Mouse (Mus musculus) intestine, postnatal 0 days (tissue): ENCODE results near the gene Atp5h. TPM values are rescaled to one million over a fixed set of nuclear protein-coding genes. Genes with fewer than 3 reads are reported as not detected.

ENCODE experiments used
- ATAC-seq: fragments of 200-750 bp; cut with Nextera tagmentation; 2 replicates; pipeline ENCODE4 v1.8.0; 2017; ENCODE audit warnings: mild to moderate bottlenecking, moderate TSS enrichment, moderate library complexity
- H3K27ac ChIP-seq: fragments of 300-500 bp; sonication (generic); 2 replicates; pipeline ENCODE4 v1.5.1; 2014; ENCODE audit warnings: mild to moderate bottlenecking, low read depth, low read length, moderate library complexity
- H3K27me3 ChIP-seq: fragments of 300-500 bp; sonication (generic); replicated peaks from 2 replicates; pipeline ENCODE4 v1.6.1; 2014; ENCODE audit warnings: low read length, mixed read lengths; ENCODE audit not compliant: control insufficient read depth, insufficient read depth
- H3K36me3 ChIP-seq: fragments of 300-500 bp; sonication (generic); 2 replicates; pipeline ENCODE4 v1.6.1; 2014; ENCODE audit warnings: mild to moderate bottlenecking, moderate library complexity; ENCODE audit not compliant: control insufficient read depth, insufficient read depth
- H3K4me1 ChIP-seq: fragments of 300-500 bp; sonication (generic); replicated peaks from 2 replicates; pipeline ENCODE4 v1.6.1; 2014; ENCODE audit warnings: antibody characterized with exemption, low read length, mixed read lengths; ENCODE audit not compliant: control insufficient read depth, insufficient read depth
- H3K4me2 ChIP-seq: fragments of 300-500 bp; sonication (generic); replicated peaks from 2 replicates; pipeline ENCODE4 v1.6.1; 2014; ENCODE audit warnings: low read depth, mild to moderate bottlenecking, moderate library complexity
- H3K4me3 ChIP-seq: fragments of 300-500 bp; sonication (generic); 2 replicates; pipeline ENCODE4 v1.5.1; 2014; ENCODE audit warnings: low read depth, low read length
- H3K9ac ChIP-seq: fragments of 300-500 bp; sonication (generic); 2 replicates; pipeline ENCODE4 v1.6.1; 2014; ENCODE audit warnings: mild to moderate bottlenecking, low read depth, low read length
- H3K9me3 ChIP-seq: fragments of 300-500 bp; sonication (generic); 2 replicates; pipeline ENCODE4 v1.6.1; 2016; ENCODE audit warnings: mixed run types; ENCODE audit not compliant: control insufficient read depth
- CTCF ChIP-seq: sonication (generic); IDR thresholded peaks from 2 replicates; pipeline ENCODE4 v1.5.1; 2016; ENCODE audit warnings: low read depth, mild to moderate bottlenecking, control low read depth, antibody characterized with exemption, moderate library complexity
- WGBS: fragments of 180-500 bp; shearing (Covaris S2); extraction: QIAGEN DNeasy Blood & Tissue Kit; methylation state at CpG from one replicate; pipeline ENCODE4 v1.1.7; 2014; 5-methylcytosine and 5-hydroxymethylcytosine counted together
- polyA plus RNA-seq: library from polyadenylated mRNA; unstranded; fragments of >200 nt; fragmentation: Nextera tagmentation; extraction: Ambion mirVana; gene quantifications from 2 replicates; pipeline ENCODE4 v1.2.1, GENCODE M21; 2015

Atp5h gene
- polyA plus RNA-seq, 1 experiment from 2014 or later, result 1,272 TPM

DNA sequence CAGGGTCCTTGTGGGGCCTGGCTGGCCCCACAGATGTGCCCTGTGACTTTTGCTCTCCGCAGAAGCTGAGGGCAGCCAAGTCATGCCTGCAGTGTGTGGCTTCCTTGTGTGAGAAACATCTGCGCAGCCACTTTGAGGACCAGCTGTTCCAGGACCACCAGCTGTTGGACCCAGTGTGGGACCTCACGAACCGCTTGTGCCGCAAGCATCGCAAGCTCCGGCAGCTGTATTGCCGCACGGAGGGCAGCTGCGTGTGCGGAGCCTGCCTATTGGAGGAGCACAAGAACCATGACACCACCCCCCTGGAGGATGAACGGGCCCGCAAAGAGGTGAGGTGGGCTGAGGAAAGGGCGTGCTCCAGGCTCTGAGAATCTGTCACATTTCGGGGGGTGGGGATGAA lies 21.7 kb upstream of the Atp5h start:
- H3K4me1 ChIP-seq, result no peaks in the 10 kb centered on the region

GRCm38 (mm10) chr11:115439906-115440595 lies 20.3 kb upstream of the Atp5h start, which contains the start of gene Trim80:
Gene Trim80, plus strand, starts transcription at chr11:115440545.
- H3K27me3 ChIP-seq, result no peaks in the 10 kb centered on the region
- no peak within 1 kb of the TSS for H3K27ac ChIP-seq
- ATAC-seq, result no peak
- H3K4me3 ChIP-seq, result no peak within 1 kb of the TSS
- H3K4me1 ChIP-seq, result no peaks in the 10 kb centered on the region
- H3K9ac ChIP-seq, result no peak within 1 kb of the TSS
- H3K4me2 ChIP-seq, result no peak within 1 kb of the TSS
- peak; percentile 50 for TF ChIP-seq CTCF
- no peaks in the 10 kb centered on the region for H3K36me3 ChIP-seq
- WGBS, result 92% methylated on average over 9 of the region's 9 CpGs
- no peaks in the 10 kb centered on the region for H3K9me3 ChIP-seq

More for the DNA sequence above, 21.7 kb upstream of the Atp5h start:
- no peak overlapping the region for H3K4me3 ChIP-seq
- no peaks in the 10 kb centered on the region for H3K9me3 ChIP-seq
- no peak overlapping the region for H3K9ac ChIP-seq
- no peaks in the 10 kb centered on the region for H3K27me3 ChIP-seq
- TF ChIP-seq CTCF, result no peak
- H3K4me2 ChIP-seq, result no peak overlapping the region
- no peak overlapping the region for H3K27ac ChIP-seq
- H3K36me3 ChIP-seq, result no peaks in the 10 kb centered on the region
- 56% methylated on average over 15 of the region's 15 CpGs for WGBS
- no peak for ATAC-seq

GRCm38 (mm10) chr11:115439326-115439725 lies 19.6 kb upstream of the Atp5h start:
- Histone ChIP-seq H3K27me3 (no peaks in the 10 kb centered on the region), H3K9me3 (no peaks in the 10 kb centered on the region), H3K4me3 (no peak overlapping the region), H3K36me3 (no peaks in the 10 kb centered on the region), H3K4me1 (no peaks in the 10 kb centered on the region), H3K27ac (no peak overlapping the region), H3K9ac (no peak overlapping the region), H3K4me2 (no peak overlapping the region)
- 83% methylated on average over 3 of the region's 3 CpGs for whole genome bisulfite sequencing
- TF ChIP-seq CTCF, result no peak
- ATAC-seq, result no peak

DNA sequence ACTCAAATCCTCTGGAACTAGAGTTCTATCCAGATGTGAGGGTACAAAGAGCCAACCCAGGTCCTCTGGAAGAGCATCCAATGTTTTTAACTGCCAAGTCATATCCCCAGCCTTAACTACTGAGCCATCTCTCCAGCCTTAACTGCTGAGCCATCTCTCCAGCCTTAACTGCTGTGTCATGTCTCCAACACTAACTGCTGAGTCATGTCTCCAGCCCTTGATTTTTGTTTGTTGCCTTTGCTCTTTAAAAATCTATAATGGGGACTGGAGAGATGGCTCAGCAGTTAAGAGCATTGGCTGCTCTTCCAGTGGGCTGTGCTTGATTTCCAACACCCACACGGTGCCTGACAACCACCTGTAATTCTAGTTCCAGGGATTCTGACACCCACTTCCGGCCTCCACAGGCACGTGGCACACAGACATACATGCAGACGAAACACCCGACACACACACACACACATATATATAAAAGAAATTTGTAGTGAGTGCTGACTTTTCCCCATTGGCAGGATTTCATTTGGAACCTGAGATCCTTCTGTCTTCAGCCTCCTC lies 17.9 kb upstream of the Atp5h start:
- Histone ChIP-seq H3K9ac (no peak overlapping the region), H3K4me3 (no peak overlapping the region), H3K27me3 (no peaks in the 10 kb centered on the region), H3K4me1 (peaks cover 4% of the 10 kb centered on the region; the same call in 1 of the 2 replicates), H3K27ac (no peak overlapping the region), H3K4me2 (no peak overlapping the region), H3K9me3 (no peaks in the 10 kb centered on the region), H3K36me3 (no peaks in the 10 kb centered on the region; the same call in 1 of the 2 replicates)
- TF ChIP-seq CTCF, result no peak
- ATAC-seq, result no peak
- 65% methylated on average over 5 of the region's 5 CpGs for WGBS

GRCm38 (mm10) chr11:115435596-115436337 lies 16.0 kb upstream of the Atp5h start:
- no peak for TF ChIP-seq CTCF
- Histone ChIP-seq H3K4me2 (peak overlapping the region; percentile 56), H3K4me3 (no peak overlapping the region), H3K27ac (no peak overlapping the region), H3K36me3 (peaks cover 15% of the 10 kb centered on the region), H3K27me3 (no peaks in the 10 kb centered on the region), H3K9ac (peak overlapping the region; percentile 43; the same call in 1 of the 2 replicates), H3K9me3 (no peaks in the 10 kb centered on the region), H3K4me1 (peaks cover 4% of the 10 kb centered on the region; the same call in 1 of the 2 replicates)
- no peak for ATAC-seq
- WGBS, result 12% methylated on average over 31 of the region's 31 CpGs

DNA sequence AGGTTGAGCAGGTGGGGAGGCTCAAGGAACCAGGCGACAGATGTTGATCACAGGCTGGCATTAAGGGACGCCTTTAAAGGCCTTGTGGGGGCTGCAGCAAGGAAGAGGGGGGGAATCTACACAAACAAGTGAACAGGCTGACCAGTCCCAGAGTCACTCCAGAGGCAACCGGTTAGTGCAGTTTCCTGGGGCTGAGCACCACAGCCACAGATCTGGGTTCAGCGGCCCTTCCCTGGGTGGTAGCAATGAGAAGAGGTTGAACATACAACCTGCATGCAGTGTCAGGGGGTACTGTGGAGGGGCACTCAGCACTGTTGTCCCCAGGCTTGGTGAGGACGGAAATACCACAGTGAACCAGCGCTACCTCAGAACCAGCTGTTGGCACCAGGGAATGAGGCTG lies 13.6 kb upstream of the Atp5h start:
- Histone ChIP-seq H3K27me3 (no peaks in the 10 kb centered on the region), H3K4me2 (no peak overlapping the region), H3K36me3 (peaks cover 39% of the 10 kb centered on the region), H3K4me3 (no peak overlapping the region), H3K4me1 (peaks cover 4% of the 10 kb centered on the region; the same call in 1 of the 2 replicates), H3K9me3 (no peaks in the 10 kb centered on the region), H3K9ac (no peak overlapping the region), H3K27ac (peak overlapping the region; percentile 71)
- 74% methylated on average over 6 of the region's 6 CpGs for WGBS
- TF ChIP-seq CTCF, result no peak
- 0 out of 2 replicates have a peak, but pooled peaks have one; percentile 5 for ATAC-seq
